Mouse (Mus musculus): ENCODE results near the gene Olfr1264.

Olfr1264 gene

GRCm38 (mm10) chr2:90025477-90025876 lies at the start of gene Olfr1264:
Olfr1264 (minus strand) TSS chr2:90025577.
- DNase-seq (ENCODE audit: low spot score in 2 of 2): no peak

- DNase-seq (ENCODE audit: low spot score in 2 of 2): no peak
Measured at GRCm38 (mm10) chr2:90070065-90070464, 44.7 kb upstream of the Olfr1264 start.

GRCm38 (mm10) chr2:90063494-90063893 lies 38.1 kb upstream of the Olfr1264 start, which contains the start of gene Olfr140:
Olfr140 (minus strand) TSS chr2:90063594.
- DNase-seq (ENCODE audit: low spot score in 2 of 2): no peak

GRCm38 (mm10) chr2:90035037-90035436 lies 9.7 kb upstream of the Olfr1264 start, which contains the start of gene Olfr1265:
Olfr1265 (plus strand) TSS chr2:90035337.
- DNase-seq (ENCODE audit: low spot score in 2 of 2): no peak

- DNase-seq (ENCODE audit: low spot score in 2 of 2): no peak
Measured at GRCm38 (mm10) chr2:90011831-90012230, 13.5 kb downstream of the Olfr1264 start, which contains the start of gene Olfr1263. Olfr1263 (plus strand) TSS chr2:90012131.

GRCm38 (mm10) chr2:89999845-90000244 lies 25.5 kb downstream of the Olfr1264 start, which contains the start of gene Olfr1262:
Olfr1262 (plus strand) TSS chr2:90000145.
- no peak for DNase-seq (ENCODE audit: low spot score in 2 of 2)

DNA sequence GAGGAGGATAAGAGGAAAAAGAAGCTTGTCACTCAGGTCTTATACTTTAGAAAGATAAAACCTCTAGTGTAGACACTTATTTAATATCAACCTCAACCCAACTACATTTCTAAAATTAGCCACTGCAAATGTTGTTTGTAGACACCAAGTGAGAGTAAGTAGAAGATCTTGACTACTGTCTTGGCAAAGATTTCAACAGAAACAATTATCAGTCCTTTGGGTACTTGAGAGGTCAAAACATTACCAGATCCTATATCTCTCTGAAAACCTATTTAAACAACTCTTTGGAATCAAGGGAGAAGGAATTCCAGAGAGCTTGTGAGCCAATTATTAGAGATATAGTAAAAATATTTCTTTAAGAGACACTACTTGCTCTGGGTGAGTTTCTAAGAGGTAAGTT lies 34.5 kb downstream of the Olfr1264 start, which contains the start of gene Olfr1261:
TSS of gene Olfr1261 (plus strand) at position 301 of the 400 bp plus-strand sequence.
- no peak for DNase-seq (ENCODE audit: low spot score in 2 of 2)

DNA sequence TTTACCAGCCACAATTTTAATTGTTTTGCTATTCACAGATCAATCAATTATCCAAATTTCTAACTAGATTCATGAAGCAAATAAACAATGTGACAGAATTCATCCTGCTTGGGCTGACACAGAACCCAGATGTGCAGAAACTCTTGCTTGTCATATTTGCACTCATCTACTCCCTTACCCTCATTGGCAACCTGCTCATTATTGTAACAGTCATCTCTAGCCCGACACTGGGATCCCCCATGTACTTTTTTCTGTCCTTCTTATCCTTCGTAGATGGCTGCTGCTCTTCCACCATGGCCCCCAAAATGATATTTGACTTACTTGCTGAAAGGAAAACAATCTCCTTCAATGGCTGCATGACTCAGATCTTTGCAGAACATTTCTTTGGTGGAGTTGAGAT lies 47.7 kb downstream of the Olfr1264 start:
- no peak for DNase-seq (ENCODE audit: low spot score in 2 of 2)

- DNase-seq (ENCODE audit: low spot score in 2 of 2): no peak
Measured at GRCm38 (mm10) chr2:89974184-89974583, 51.2 kb downstream of the Olfr1264 start, which contains the start of gene Olfr1260. Olfr1260 (plus strand) TSS chr2:89974340.

All from spleen, postnatal 14 days (tissue).